Mouse (Mus musculus): Measurements from ENCODE around the gene Zfp777. TPM values are rescaled to one million over a fixed set of nuclear protein-coding genes. Genes with fewer than 3 reads are reported as not detected.

Zfp777 gene
- polyA plus RNA-seq, 2 experiments, result 9.3 to 24.8 TPM

DNA sequence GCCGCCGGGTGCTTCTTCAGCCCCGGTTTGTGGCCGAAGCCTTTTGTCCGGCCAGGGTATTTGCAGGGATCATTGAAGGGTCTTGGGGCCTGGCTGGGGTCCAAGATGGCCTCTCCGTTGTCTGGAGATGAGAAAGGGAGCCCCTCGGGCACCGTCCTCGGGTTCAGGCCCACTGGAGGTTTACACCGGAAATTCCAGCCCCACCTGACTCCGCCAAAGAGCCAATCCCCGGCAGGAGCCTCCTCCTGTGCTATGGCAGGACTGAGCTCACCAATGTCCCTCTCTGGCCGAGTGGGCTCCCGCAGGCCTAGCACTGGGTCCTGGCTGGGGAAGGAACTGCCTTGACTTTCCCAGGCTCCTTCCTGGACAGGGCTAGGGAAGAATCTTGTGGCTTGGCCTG is 15.7 kb upstream of the Zfp777 start:
- peaks cover 76% of the 10 kb centered on the region for H3K36me3 ChIP-seq (ENCODE audit: control insufficient read depth, insufficient read depth, low read length)

DNA sequence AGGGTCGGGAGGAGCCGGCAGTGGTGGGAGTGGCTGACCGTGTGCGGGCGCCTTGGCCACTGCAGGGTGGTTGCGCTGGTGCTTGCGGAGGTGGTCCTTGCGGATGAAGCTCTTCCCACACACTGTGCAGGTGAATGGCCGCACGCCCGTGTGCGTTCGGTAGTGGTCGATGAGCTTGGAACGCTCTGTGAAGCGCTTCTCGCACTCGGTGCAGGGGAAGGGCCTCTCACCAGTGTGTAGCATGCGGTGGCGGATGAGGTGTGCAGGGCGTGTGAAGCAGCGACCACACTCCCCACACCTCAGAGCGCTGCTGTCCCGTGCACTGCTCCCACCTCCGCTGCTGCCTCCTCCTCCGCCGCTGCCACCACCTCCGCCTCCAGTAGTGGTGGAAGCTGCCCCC is 15.2 kb upstream of the Zfp777 start:
- Histone ChIP-seq H3K9me3 (ENCODE audit: control insufficient read depth, low read length) (no peaks in the 10 kb centered on the region), H3K4me3 (replicated peaks; ENCODE audit: low read length) (no peak overlapping the region), H3K4me2 (replicated peaks; ENCODE audit: low read depth, low read length, severe bottlenecking) (no peak overlapping the region), H3K9ac (ENCODE audit: low read depth, low read length, severe bottlenecking) (no peak overlapping the region), H3K36me3 (ENCODE audit: control insufficient read depth, insufficient read depth, low read length) (peaks cover 74% of the 10 kb centered on the region), H3K27ac (replicated peaks; ENCODE audit: low read depth, low read length) (no peak overlapping the region), H3K4me1 (ENCODE audit: control insufficient read depth, insufficient read depth, low read length) (no peaks in the 10 kb centered on the region), H3K27me3 (ENCODE audit: control insufficient read depth, insufficient read depth, low read length) (no peaks in the 10 kb centered on the region)
- DNase-seq (ENCODE audit: low spot score), result no peak
- no peak for ATAC-seq (ENCODE audit: low FRiP score, low read depth)
- no peak for TF ChIP-seq POLR2A (IDR thresholded peaks at IDR 0.05; ENCODE audit: borderline replicate concordance, extremely low read depth, insufficient read depth, insufficient read length)
- WGBS, result 96% methylated on average over 28 of the region's 28 CpGs

More for the DNA sequence above, 15.7 kb upstream of the Zfp777 start:
- no peaks in the 10 kb centered on the region for H3K9me3 ChIP-seq (ENCODE audit: control insufficient read depth, low read length)
- DNase-seq (ENCODE audit: low spot score) (no peak), ATAC-seq (ENCODE audit: low FRiP score, low read depth) (no peak)
- no peak overlapping the region for H3K4me3 ChIP-seq (replicated peaks; ENCODE audit: low read length)
- H3K4me1 ChIP-seq (ENCODE audit: control insufficient read depth, insufficient read depth, low read length), result no peaks in the 10 kb centered on the region
- no peak overlapping the region for H3K27ac ChIP-seq (replicated peaks; ENCODE audit: low read depth, low read length)
- 91% methylated on average over 14 of the region's 14 CpGs for WGBS
- no peak overlapping the region for H3K9ac ChIP-seq (ENCODE audit: low read depth, low read length, severe bottlenecking)
- H3K4me2 ChIP-seq (replicated peaks; ENCODE audit: low read depth, low read length, severe bottlenecking), result no peak overlapping the region
- TF ChIP-seq POLR2A (IDR thresholded peaks at IDR 0.05; ENCODE audit: borderline replicate concordance, extremely low read depth, insufficient read depth, insufficient read length), result no peak
- H3K27me3 ChIP-seq (ENCODE audit: control insufficient read depth, insufficient read depth, low read length), result no peaks in the 10 kb centered on the region

DNA sequence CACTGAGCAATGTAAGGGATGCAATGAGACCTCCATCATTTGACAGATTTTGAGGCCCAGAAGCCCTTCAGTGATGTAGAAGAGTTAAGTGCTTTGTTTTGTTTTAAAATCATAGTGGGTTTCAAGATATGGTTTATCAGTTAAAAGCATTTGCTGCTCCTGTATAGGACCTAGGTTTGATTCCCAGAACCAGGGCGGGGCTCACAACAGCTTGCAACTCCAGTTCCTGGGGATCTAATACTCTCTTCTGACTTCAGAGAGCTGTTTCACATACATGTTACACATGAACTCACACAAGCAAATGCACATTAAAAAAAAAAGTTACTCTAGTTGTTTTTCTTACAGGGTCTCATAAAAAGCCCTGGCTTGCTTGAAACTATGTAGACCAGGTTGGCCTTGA is 12.2 kb upstream of the Zfp777 start:
- Histone ChIP-seq H3K27me3 (ENCODE audit: control insufficient read depth, insufficient read depth, low read length) (no peaks in the 10 kb centered on the region), H3K27ac (replicated peaks; ENCODE audit: low read depth, low read length) (no peak overlapping the region), H3K9ac (ENCODE audit: low read depth, low read length, severe bottlenecking) (no peak overlapping the region), H3K4me3 (replicated peaks; ENCODE audit: low read length) (no peak overlapping the region), H3K4me2 (replicated peaks; ENCODE audit: low read depth, low read length, severe bottlenecking) (no peak overlapping the region), H3K9me3 (ENCODE audit: control insufficient read depth, low read length) (no peaks in the 10 kb centered on the region), H3K4me1 (ENCODE audit: control insufficient read depth, insufficient read depth, low read length) (no peaks in the 10 kb centered on the region), H3K36me3 (ENCODE audit: control insufficient read depth, insufficient read depth, low read length) (peaks cover 47% of the 10 kb centered on the region)
- no peak for DNase-seq (ENCODE audit: low spot score)
- WGBS, result 90% methylated on average over 1 of the region's 1 CpGs
- no peak for TF ChIP-seq POLR2A (IDR thresholded peaks at IDR 0.05; ENCODE audit: borderline replicate concordance, extremely low read depth, insufficient read depth, insufficient read length)
- ATAC-seq (ENCODE audit: low FRiP score, low read depth), result no peak

DNA sequence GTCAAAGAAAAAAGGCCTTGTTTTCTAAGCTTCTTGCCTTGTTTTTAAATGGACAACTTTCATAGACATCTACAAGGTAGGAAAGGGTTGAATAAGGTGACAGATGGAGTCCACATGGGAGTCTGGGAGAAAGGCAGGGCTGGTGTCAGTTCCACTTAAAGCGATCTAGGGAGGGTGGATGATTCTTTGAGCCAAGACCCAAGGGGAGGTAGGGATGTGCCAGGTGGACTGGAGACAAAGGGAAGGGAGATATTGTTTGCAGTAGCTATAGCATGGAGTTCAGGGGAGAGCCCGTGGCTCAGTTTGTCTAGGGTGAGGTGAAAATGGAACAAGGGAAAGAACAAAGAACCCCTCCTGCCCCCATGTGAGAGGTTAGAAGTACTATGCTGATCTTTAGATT is 11.7 kb upstream of the Zfp777 start:
- Histone ChIP-seq H3K36me3 (ENCODE audit: control insufficient read depth, insufficient read depth, low read length) (peaks cover 43% of the 10 kb centered on the region), H3K9ac (ENCODE audit: low read depth, low read length, severe bottlenecking) (no peak overlapping the region), H3K4me1 (ENCODE audit: control insufficient read depth, insufficient read depth, low read length) (no peaks in the 10 kb centered on the region), H3K4me3 (replicated peaks; ENCODE audit: low read length) (no peak overlapping the region), H3K4me2 (replicated peaks; ENCODE audit: low read depth, low read length, severe bottlenecking) (no peak overlapping the region), H3K27me3 (ENCODE audit: control insufficient read depth, insufficient read depth, low read length) (no peaks in the 10 kb centered on the region), H3K27ac (replicated peaks; ENCODE audit: low read depth, low read length) (no peak overlapping the region), H3K9me3 (ENCODE audit: control insufficient read depth, low read length) (no peaks in the 10 kb centered on the region)
- ATAC-seq (ENCODE audit: low FRiP score, low read depth) (no peak), DNase-seq (ENCODE audit: low spot score) (no peak)
- TF ChIP-seq POLR2A (IDR thresholded peaks at IDR 0.05; ENCODE audit: borderline replicate concordance, extremely low read depth, insufficient read depth, insufficient read length), result no peak
- WGBS, result 93% methylated on average over 2 of the region's 2 CpGs

GRCm38 (mm10) chr6:48052136-48052535 is 3.4 kb upstream of the Zfp777 start:
- Histone ChIP-seq H3K4me3 (replicated peaks; ENCODE audit: low read length) (no peak overlapping the region), H3K4me2 (replicated peaks; ENCODE audit: low read depth, low read length, severe bottlenecking) (no peak overlapping the region), H3K27ac (replicated peaks; ENCODE audit: low read depth, low read length) (no peak overlapping the region), H3K9me3 (ENCODE audit: control insufficient read depth, low read length) (no peaks in the 10 kb centered on the region), H3K27me3 (ENCODE audit: control insufficient read depth, insufficient read depth, low read length) (no peaks in the 10 kb centered on the region), H3K4me1 (ENCODE audit: control insufficient read depth, insufficient read depth, low read length) (peaks cover 3% of the 10 kb centered on the region; the same call in 1 of the 2 replicates), H3K36me3 (ENCODE audit: control insufficient read depth, insufficient read depth, low read length) (no peaks in the 10 kb centered on the region), H3K9ac (ENCODE audit: low read depth, low read length, severe bottlenecking) (no peak overlapping the region)
- DNase-seq (ENCODE audit: low spot score) (no peak), ATAC-seq (ENCODE audit: low FRiP score, low read depth) (no peak)
- 85% methylated on average over 6 of the region's 6 CpGs for WGBS
- TF ChIP-seq POLR2A (IDR thresholded peaks at IDR 0.05; ENCODE audit: borderline replicate concordance, extremely low read depth, insufficient read depth, insufficient read length), result no peak

- H3K4me2 ChIP-seq (replicated peaks; ENCODE audit: low read depth, low read length, severe bottlenecking), result no peak overlapping the region
- no peaks in the 10 kb centered on the region for H3K36me3 ChIP-seq (ENCODE audit: control insufficient read depth, insufficient read depth, low read length)
- DNase-seq (ENCODE audit: low spot score), result no peak
- no peaks in the 10 kb centered on the region for H3K27me3 ChIP-seq (ENCODE audit: control insufficient read depth, insufficient read depth, low read length)
- H3K4me3 ChIP-seq (replicated peaks; ENCODE audit: low read length), result no peak overlapping the region
- ATAC-seq (ENCODE audit: low FRiP score, low read depth), result no peak
- no peak overlapping the region for H3K27ac ChIP-seq (replicated peaks; ENCODE audit: low read depth, low read length)
- 88% methylated on average over 2 of the region's 2 CpGs for WGBS
- peaks cover 7% of the 10 kb centered on the region; the same call in 1 of the 2 replicates for H3K4me1 ChIP-seq (ENCODE audit: control insufficient read depth, insufficient read depth, low read length)
- no peak for TF ChIP-seq POLR2A (IDR thresholded peaks at IDR 0.05; ENCODE audit: borderline replicate concordance, extremely low read depth, insufficient read depth, insufficient read length)
- H3K9ac ChIP-seq (ENCODE audit: low read depth, low read length, severe bottlenecking), result no peak overlapping the region
- no peaks in the 10 kb centered on the region for H3K9me3 ChIP-seq (ENCODE audit: control insufficient read depth, low read length)
Measured at GRCm38 (mm10) chr6:48051666-48052065, 3.0 kb upstream of the Zfp777 start.

All from limb, embryonic 14.5 days (tissue).